ENCODE assay signal across 8 mouse cellular contexts in the genomic region with DNA sequence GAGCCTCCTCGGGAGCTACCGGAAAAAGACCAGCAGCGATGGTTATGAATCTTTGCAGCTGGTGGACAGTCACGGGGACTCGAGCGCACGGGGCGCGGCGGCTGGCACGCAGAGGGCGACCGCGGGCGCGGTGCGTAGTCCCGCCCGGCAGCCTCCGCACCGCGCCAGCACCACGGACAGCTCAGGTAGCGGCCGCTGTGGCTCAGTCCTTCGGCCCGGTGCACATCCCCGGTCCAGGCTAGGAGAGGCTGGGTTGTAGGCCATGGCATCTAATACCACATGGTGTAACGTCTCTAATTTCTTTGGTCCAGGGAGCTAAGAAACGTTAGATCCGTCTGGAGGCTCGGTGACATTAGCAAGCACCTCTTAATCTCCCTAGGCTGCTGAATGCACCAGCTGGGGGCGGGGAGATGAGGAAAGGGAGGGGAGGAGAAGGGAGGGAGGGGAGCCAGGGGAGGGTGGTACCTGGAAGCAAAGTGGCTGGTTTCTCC. TPM values are rescaled to one million over a fixed set of nuclear protein-coding genes. Genes with fewer than 3 reads are reported as not detected.
A peak's percentile ranks its signal among the peaks of the same experiment; 100 is the strongest.
DNase-seq lines count a peak whose midpoint lies in the region; ATAC-seq and TF ChIP-seq lines count a peak whose summit lies in the region.

No protein-coding gene starts in this region.

- ATAC-seq in intestine, postnatal 0 days, result peak; percentile 66
- ATAC-seq in lung, embryonic 14.5 days (ENCODE audit: insufficient read depth), result peak; percentile 92; the same call in 1 of the 2 replicates

- no peak overlapping the region for H3K27ac ChIP-seq in intestine, postnatal 0 days (ENCODE audit: low read depth, low read length)
- no peak overlapping the region for H3K27ac ChIP-seq in lung, embryonic 14.5 days (ENCODE audit: low read depth)

- no peak for TF ChIP-seq CTCF in intestine, postnatal 0 days (IDR thresholded peaks at IDR 0.05; ENCODE audit: low read depth)
- TF ChIP-seq CTCF in lung, embryonic 14.5 days (IDR thresholded peaks at IDR 0.05; ENCODE audit: low read depth), result no peak

- H3K9me3 ChIP-seq in intestine, postnatal 0 days (ENCODE audit: control insufficient read depth), result no peaks in the 10 kb centered on the region
- H3K9me3 ChIP-seq in lung, embryonic 14.5 days (ENCODE audit: low read depth, low read length), result no peaks in the 10 kb centered on the region

- 1% methylated on average over 33 of the region's 33 CpGs for WGBS in intestine, postnatal 0 days
- WGBS in lung, embryonic 14.5 days, result under 1% methylated on average over 33 of the region's 33 CpGs

- no peaks in the 10 kb centered on the region for H3K36me3 ChIP-seq in intestine, postnatal 0 days (ENCODE audit: control insufficient read depth, insufficient read depth)
- H3K36me3 ChIP-seq in lung, embryonic 14.5 days (ENCODE audit: insufficient read depth), result no peaks in the 10 kb centered on the region

- peak overlapping the region; percentile 57 for H3K4me2 ChIP-seq in intestine, postnatal 0 days (replicated peaks; ENCODE audit: low read depth)
- peak overlapping the region; percentile 63 for H3K4me2 ChIP-seq in lung, embryonic 14.5 days

- no peak overlapping the region for H3K9ac ChIP-seq in intestine, postnatal 0 days (ENCODE audit: low read depth, low read length)
- H3K9ac ChIP-seq in lung, embryonic 14.5 days, result no peak overlapping the region

- peaks cover 25% of the 10 kb centered on the region for H3K27me3 ChIP-seq in intestine, postnatal 0 days (replicated peaks; ENCODE audit: control insufficient read depth, insufficient read depth, low read length)
- peaks cover 31% of the 10 kb centered on the region for H3K27me3 ChIP-seq in lung, embryonic 14.5 days (ENCODE audit: insufficient read depth, low read length)

- peak; percentile 13 to 38 for DNase-seq in heart, adult 18-20 months
- DNase-seq in heart, adult 8-10 months (ENCODE audit: low spot score), result no peak
- DNase-seq in cerebellum, adult 8-10 months, result peak; percentile 57
- peak; percentile 68 for DNase-seq in forelimb bud, embryonic 11.5 days (ENCODE audit: low read depth, low spot score)
- peak; percentile 82 for DNase-seq in lung, embryonic 14.5 days
- DNase-seq in ovary, adult 18-20 months (ENCODE audit: low spot score), result peak; percentile 15
- DNase-seq in yolk sac, embryonic 10.5 days (ENCODE audit: low spot score), result peak; percentile 46

- H3K4me1 ChIP-seq in intestine, postnatal 0 days (replicated peaks; ENCODE audit: control insufficient read depth, insufficient read depth, low read length), result no peaks in the 10 kb centered on the region
- H3K4me1 ChIP-seq in lung, embryonic 14.5 days (ENCODE audit: insufficient read depth), result no peaks in the 10 kb centered on the region

- H3K4me3 ChIP-seq in intestine, postnatal 0 days (ENCODE audit: low read depth, low read length), result peak overlapping the region; percentile 26
- peak overlapping the region; percentile 31 for H3K4me3 ChIP-seq in lung, embryonic 14.5 days (ENCODE audit: low read depth, low read length)

RNA-seq across cellular contexts. Expression of a gene that starts 54.3 kb away (rescaled TPM):
- total RNA-seq in heart, adult 18-20 months (2021), result under 1 TPM; 0.51 to 0.74 TPM
- under 1 TPM; 0.32 to 0.87 (median 0.61) TPM for total RNA-seq in heart, adult 8-10 months (2022)
- 0.98 and 1.2 TPM in 2 replicates for polyA plus RNA-seq in intestine, postnatal 0 days (2015; fragmentation: Nextera tagmentation; extraction: Ambion mirVana)
- 0.11 and 0.16 TPM in 2 replicates for polyA plus RNA-seq in lung, embryonic 14.5 days (2014; fragmentation: Nextera tagmentation; extraction: Ambion mirVana)
